Mouse (Mus musculus) c-Kit-negative CD71-positive TER-119-positive erythroid progenitor cells, embryonic 14.5 days (primary cell): ENCODE data around the gene L3mbtl3.

ENCODE experiments used
- DNase-seq: peaks from one replicate; pipeline ENCODE4 v3.0.0-alpha.2; 2013; ENCODE audit warnings: low read depth, low spot score

L3mbtl3 gene

GRCm38 (mm10) chr10:26337896-26338503 is 37.8 kb downstream of the L3mbtl3 start:
- DNase-seq = no peak

DNA sequence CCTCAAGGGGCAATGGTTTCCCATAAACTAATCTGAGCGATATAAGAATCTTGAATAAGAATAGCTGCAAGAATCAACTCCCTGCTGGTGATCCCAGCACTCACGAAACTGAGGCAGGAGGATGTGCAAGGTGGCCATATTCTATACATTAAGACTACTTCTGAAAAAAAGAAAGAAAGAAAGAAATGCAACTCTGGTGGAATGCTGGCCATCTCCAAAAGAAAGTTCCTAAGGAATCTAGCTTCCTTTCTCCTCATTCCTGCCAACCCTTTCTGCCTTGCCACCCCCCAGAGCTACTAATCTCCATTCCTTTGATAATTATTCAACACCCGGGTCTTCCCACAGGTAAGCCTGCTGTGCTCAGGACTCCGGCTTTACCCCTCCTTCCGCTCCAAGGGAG is 41.8 kb downstream of the L3mbtl3 start:
- DNase-seq = no peak

DNA sequence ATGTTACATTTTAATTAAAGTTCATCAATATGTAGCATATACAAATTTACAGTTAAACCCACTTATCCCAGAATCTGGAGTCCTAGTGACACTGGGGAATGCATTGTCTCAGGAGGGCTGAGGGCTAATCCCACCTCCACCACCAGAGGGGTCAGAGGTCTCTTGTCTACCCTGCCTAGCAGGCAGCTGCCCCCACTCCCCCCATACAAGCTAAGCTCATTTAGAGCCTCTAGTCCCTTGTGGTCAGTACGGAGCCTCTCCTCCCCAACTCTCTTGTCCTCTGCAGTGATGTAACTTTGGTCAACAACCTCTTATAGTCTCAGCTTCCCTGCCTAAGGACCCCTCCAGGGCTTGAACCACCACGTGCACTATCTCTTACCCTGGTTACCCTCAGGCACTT is 43.0 kb downstream of the L3mbtl3 start:
- no peak for DNase-seq

GRCm38 (mm10) chr10:26328843-26329242 is 46.9 kb downstream of the L3mbtl3 start:
- no peak for DNase-seq

DNA sequence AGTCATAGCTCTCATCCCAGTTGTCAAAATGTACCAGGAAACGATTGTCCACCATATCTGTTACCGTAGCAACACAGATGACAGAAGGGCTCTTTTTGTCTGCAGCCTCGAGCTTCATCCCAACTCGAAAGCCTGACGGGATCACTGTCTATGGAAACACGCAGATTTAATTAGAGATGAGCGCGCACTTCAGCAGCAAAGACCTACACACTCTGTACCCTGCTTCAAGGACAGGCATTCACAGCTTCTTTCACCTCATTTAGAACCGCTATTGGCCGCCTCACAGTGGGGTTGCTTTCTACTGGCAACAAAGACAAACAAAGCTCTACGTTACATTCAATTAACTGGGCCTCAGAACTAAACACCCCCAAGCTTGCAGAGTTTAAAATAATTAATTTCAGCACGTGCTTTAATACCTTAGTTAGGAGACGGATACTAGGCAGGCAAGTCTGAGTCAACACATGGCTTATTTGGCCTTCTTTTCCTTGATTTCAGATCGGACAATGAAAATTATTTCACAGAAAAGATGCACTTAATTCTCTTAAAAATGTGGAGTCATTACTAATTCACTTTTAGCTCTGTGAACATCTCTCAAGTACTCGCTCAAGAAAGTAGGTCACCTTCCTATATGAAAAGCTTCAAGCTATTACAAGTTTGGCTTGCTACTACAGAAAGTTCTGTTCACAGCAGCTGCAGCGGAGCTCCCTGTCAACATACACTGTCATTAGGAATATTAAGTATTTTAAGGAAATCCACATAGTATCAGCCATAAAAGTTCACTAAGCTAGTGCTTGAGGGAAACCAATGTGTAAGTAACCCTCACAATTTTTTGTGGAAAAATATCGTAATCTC is 47.9 kb downstream of the L3mbtl3 start:
- no peak for DNase-seq

DNA sequence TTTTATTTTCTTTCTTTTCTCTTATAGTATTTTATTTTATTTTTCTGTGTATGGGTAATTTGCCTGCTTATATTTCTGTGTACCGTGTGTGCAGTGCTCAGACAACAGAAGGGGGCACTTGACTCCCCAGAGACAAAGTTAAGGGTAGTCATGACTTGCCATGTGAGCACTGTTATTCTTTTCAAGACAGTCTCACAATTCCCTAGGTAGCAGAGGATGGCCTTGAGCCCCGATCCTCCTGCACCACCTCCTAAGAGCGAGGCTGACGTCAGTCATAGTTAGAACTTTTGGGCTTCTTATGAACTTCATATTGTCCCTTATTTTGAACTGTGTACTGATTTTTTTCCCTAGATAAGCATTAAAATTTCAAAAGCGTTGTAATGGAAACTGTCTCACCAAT is 48.5 kb downstream of the L3mbtl3 start:
- no peak for DNase-seq

DNA sequence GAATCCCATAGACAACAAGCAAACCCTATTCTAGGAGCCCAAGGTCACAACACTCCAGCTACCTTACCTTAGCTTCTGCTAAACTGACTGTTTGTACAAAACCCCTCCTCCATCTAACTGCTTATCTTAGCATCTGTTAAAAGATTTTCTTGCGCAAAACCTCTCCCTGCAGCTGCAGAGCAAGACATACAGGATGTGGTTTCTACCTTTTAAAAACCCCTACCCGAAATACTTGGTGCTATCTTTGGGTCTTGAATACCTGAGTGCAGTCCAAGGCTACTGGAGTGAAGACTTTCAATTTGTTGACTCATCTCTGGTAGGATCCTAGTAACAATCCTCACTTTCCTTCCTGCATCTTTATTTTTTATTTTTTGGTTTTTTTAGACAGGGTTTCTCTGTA is 50.5 kb downstream of the L3mbtl3 start:
- no peak for DNase-seq

DNA sequence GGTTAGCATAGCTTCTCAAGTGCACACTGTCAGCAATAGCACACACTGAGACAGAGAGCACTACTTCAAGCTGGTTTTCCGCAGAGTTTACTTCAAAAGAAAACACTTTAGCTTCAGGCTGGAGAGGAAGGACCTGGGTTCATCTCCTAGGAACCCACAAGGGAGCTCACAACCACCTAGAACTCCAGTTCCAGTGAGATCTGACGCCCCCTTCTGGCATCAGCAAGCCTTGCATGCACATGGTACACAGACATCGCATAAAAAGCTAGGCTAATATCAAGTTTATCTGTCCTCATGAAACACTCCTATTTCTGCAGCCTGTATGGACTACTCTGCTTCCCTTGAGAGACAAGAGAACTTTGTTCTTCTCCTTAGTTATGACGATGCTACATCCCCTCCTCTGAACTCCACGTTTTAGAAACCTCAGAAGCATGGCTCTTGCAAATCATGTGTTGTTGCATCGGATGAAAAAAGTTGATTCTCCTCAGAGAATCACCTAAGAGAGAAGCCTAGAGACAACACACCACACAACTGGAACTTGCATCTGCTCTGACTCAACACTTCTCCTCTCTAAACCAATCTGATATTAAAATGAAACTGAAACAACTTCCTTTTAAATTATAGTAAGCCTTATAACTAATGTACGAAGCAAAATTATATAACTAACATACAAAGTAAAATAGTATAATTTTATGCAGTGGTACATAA is 53.3 kb downstream of the L3mbtl3 start:
- no peak for DNase-seq

GRCm38 (mm10) chr10:26320679-26321078 is 55.1 kb downstream of the L3mbtl3 start:
- no peak for DNase-seq

GRCm38 (mm10) chr10:26314327-26314726 is 61.4 kb downstream of the L3mbtl3 start:
- DNase-seq = no peak

DNA sequence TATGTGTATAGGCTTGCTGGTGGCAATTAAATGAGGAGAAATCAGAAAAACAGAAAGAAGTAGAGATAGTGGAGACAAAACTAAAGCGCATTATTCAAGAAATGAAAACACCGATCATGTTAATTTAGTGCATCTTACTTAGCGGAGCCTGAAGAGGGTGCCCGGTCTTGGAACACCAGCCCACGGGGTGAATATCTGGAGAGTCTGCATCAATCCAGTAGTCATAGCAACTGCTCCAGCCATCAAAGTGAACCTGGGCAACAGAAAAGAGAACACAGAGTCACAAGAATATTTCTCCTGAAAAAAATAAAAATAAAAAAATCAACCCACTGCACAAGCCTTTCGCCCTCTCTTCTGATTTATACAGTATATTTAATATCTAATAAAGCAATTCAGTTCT is 72.3 kb downstream of the L3mbtl3 start:
- no peak for DNase-seq

DNA sequence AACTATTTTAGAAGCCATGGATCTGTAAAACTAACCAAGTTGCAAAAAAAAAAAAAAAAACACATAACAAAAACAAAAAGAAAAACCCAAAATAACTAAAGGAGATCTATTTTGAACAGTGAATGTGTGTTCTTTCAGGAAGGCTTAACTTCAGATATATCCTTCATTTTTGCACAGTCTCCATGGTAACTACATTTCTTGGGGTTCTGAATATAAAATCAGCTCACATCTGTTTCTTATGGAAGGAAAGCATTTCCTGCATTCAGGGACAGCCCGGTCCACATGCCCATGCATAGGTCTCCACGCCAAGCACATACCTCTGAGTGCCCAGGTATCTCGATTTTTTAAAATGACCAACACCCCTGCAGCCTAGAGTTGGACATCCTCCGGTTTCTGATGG is 73.4 kb downstream of the L3mbtl3 start:
- DNase-seq = no peak

- no peak for DNase-seq
Observed at GRCm38 (mm10) chr10:26297626-26298025, 78.1 kb downstream of the L3mbtl3 start.

DNA sequence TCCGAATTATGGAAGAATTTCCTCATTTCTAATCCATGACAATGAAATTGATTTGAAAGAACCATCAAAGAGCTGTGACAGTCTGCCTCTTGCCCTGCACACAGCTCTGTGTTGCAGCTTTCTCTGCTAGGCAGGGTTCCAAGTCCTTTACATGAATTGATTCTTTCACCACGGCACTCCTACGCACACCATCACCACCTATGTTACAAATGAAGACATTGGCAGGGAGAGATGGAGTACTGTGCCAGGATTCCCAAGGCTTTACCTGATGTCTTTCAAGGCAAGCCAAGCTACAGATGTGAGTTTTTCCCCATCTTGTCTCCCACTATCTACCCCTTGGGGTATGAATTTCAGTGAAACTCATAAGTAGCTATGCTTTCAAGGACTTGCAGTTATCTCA is 78.6 kb downstream of the L3mbtl3 start:
- DNase-seq = no peak

- DNase-seq = no peak
Observed at GRCm38 (mm10) chr10:26287136-26287535, 88.6 kb downstream of the L3mbtl3 start.

DNA sequence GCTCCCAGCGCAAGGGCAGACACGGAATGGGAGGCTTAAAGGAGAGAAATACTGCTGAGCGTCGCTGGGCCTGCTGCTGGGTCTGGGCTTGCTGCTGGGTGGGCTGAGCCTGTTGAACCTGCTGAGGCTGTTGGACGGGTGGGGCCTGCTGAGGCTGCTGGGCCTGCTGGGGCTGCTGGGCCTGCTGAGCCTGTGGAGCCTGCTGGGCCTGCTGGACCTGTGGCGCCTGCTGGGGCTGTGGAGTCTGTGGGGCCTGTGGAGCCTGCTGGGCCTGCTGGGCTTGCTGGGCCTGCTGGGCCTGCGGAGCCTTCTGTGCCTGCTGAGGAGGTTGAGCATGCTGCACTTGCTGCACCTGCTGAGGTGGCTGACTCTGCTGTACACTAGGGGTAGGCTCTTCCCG is 95.8 kb downstream of the L3mbtl3 start:
- DNase-seq = no peak

DNA sequence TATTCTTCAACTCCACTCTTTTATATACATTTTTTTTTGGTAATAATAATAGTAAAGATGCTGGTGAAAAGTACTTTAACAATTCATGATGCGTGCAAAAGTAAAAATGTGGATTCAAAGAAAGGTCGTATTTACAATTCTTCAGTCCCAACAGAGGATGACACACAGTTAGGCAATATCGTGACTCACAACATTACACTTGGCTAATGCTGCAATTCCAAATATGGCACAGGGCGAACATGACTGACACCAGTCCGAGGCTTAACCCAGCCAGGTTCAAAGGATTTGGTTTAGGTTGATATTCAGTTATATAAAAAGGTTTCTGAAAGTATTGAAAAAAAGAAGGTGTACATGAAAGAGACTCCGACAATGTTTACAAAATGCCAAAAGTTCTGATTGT is 100.4 kb downstream of the L3mbtl3 start:
- no peak for DNase-seq

DNA sequence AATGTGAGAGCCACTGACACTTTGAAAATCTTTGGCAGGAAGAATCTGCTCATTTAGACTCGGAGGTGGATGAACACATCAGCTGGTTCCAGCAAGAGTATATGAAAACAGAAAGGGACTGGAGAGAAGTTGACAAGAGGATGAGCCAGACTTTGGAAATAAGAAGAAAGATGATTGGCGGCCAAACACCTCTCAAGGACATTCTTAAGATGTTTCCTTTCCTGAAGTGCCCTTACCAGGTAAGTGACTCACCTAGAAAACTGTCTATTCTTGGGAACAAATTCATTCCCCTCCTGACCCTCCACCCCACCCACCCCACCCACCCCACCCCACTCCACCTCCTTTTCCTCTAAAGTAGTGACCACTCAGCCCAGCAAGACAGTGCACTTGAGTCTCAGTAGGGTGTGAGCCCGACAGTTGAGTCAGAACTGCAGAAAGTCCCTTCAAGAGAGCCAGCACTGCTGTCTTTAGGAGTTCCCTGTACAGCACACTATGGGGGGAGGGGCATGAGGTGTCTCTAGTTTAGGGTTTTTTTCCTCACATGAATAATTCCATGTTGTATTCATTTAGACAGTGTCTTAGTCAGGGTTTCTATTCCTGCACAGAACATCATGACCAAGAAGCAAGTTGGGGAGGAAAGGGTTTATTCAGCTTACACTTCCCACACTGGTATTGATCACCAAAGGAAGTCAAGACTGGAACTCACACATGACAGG is 111.9 kb downstream of the L3mbtl3 start:
- no peak for DNase-seq

- no peak for DNase-seq
Observed at GRCm38 (mm10) chr10:26259908-26260307, 115.9 kb downstream of the L3mbtl3 start.

DNA sequence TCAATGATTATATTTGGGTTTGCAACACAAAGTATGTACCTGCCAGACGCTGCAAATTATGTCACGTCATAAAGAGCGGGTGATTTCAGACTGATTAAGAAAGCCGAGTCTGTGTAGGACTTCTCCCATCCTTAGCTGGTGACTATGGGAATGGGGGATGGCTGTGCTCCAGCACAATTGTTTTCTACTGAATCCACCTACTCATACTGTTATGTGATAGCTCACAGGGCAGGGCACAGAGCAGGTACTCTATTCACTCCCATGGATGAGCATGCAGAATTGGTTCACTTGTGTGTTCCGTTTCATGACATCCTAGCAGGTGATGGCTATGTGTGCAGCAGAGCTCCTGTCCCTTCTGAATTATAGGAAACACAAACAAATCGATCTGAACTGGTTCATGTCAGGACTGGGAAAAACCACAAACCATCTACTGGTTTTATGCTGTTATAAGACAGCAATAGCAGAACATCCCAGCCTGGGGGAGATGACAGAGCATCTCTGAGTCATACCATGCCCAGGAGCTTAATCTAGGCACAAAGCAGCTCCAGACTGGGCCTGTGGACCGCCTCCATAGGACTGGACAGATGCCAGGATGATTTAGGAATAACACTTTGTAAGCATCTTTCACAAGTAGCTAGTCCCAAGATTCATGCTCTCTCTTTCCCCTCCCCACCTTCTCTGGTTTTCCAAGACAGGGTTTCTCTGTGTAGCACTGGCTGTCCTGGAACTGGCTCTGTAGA is 126.2 kb downstream of the L3mbtl3 start:
- DNase-seq = no peak

DNA sequence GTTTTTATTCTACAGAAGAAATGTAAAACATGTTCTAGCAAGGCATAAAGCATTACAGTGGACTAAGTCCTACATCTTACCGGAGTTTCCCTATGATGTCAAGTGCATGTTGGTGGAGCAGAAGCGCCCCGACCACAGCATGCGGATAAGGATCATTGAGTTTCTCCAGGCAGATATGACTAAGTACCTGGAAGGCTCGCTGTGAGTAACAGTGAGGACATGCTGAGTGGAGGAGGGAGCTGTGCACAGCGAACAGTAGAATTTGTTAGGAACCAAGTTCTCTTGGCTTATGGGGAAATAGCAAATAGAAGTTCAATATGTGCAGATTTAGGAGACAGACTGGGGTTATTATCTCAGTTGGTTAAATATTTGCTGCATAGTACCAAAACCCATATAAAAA is 131.3 kb downstream of the L3mbtl3 start:
- DNase-seq = no peak
